Mouse (Mus musculus): Measurements from ENCODE around the gene Tead2.
"Not testable (repeated sequence)": the region's sequence is repeated elsewhere in the genome, so short reads cannot be mapped to it uniquely, and the experiment has no call there.

Tead2 gene

GRCm38 (mm10) chr7:45229046-45229445 is 13.5 kb downstream of the Tead2 start:
- DNase-seq (ENCODE audit: low spot score) = no peak

- no peak for DNase-seq (ENCODE audit: low spot score)
Observed at GRCm38 (mm10) chr7:45229459-45230203, 14.1 kb downstream of the Tead2 start.

GRCm38 (mm10) chr7:45231192-45231591 is 15.6 kb downstream of the Tead2 start:
- no peak for DNase-seq (ENCODE audit: low spot score)

DNA sequence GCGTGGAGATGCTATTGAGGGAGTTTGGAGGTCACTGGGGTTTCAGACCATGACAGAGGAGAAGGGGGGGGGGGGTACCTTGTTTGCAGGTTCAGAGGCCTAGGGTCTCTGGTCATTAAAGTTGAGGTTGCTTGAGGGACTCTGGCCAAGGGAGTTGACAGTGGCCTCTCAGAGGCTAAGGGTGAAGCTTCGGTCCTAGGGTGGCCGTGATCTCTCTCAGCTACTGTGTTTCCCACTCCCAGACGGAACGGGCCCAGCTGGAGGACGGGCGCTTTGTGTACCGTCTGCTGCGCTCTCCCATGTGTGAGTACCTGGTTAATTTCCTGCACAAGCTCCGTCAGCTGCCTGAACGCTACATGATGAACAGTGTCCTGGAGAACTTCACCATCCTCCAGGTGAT is 16.4 kb downstream of the Tead2 start:
- DNase-seq (ENCODE audit: low spot score) = no peak

- DNase-seq (ENCODE audit: low spot score) = peak; percentile 42
Observed at GRCm38 (mm10) chr7:45232716-45233465, 17.3 kb downstream of the Tead2 start.

DNA sequence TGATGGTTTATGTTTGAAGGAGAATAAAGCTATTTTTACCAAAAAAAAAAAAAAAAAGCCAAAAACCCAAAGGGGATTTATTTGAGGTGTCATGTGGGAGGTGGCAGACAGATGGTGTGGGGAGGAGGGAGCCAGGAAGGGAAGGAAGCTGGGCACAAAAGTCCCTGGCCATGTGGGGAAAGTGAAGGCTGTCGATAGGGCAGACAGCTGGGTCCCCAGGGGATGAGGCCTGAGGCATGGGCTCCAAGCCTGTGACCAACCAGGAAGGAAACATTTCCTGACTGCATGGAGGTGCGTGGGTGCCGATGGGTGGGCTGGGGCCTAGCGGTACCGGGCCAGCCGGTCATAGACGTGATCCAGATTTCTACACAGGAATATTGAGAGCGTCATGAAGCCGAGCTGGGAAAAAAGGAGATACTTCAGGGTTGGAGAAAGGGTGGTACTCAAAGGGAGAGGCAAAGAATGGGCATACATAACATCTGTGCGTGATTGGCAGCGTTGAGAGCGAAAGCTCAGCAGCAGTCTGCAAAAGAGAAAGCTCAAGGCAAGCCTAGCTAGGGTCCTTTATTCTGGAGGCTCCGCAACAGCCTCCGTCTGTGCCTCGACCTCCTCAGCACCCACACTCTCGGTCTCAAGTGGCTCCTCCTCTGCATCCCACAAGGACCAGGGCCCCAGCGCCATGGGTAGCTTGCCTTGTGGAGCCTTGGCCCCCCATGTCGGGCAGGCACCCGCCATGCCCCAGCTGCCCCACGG is 18.2 kb downstream of the Tead2 start:
- peak; percentile 58 for DNase-seq (ENCODE audit: low spot score)

DNA sequence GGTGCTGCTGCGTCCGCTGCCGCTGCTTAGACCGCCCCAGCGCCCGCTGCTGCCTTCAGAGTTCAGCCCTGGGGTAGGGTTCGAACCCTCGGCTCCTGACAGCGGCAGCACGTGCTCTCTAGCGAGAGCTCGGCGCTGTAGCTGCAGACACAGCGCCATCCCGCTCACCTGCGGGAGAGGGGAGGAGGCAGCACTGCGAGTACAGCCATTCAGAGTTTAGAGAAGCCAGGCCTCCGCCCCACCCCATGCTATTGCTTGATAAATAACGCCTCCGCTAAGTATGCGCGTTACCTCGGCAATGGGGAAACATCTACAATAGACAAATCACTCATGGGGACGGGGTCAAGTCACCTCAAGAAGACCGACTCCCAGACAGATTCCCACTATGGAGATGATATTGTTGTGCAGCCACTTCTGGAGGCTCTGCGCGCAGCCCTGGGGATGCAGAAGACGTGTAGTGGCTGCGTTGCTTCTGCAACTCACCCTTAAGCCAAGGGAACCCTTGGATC is 18.8 kb downstream of the Tead2 start:
- DNase-seq (ENCODE audit: low spot score) = no peak

GRCm38 (mm10) chr7:45234922-45235571 is 19.5 kb downstream of the Tead2 start:
- DNase-seq (ENCODE audit: low spot score) = no peak

DNA sequence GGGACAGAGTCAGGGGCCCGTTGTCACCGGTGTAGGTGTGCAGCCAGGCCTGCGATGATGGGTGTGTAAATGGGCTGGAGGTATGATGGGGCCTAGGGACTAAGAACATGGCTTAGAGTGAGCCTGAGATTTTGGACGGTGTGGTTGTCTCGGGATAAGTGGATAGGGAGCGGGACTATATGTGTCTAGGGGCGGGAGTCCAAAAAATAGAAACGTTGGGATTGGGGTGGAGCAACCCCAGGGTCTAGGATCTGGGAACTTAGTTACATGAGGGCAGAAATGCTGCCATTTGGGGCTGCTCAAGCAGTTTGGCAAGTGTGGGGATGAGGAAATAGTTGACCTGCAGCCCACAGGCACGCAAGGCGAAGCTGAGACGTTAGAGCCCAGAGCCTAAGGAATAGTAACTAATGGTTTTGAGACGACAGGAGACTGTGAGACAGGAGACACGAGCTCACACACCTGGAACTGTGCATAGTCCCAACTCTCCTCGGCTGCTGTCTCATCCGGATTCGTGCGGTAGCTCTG is 20.2 kb downstream of the Tead2 start:
- no peak for DNase-seq (ENCODE audit: low spot score)

DNA sequence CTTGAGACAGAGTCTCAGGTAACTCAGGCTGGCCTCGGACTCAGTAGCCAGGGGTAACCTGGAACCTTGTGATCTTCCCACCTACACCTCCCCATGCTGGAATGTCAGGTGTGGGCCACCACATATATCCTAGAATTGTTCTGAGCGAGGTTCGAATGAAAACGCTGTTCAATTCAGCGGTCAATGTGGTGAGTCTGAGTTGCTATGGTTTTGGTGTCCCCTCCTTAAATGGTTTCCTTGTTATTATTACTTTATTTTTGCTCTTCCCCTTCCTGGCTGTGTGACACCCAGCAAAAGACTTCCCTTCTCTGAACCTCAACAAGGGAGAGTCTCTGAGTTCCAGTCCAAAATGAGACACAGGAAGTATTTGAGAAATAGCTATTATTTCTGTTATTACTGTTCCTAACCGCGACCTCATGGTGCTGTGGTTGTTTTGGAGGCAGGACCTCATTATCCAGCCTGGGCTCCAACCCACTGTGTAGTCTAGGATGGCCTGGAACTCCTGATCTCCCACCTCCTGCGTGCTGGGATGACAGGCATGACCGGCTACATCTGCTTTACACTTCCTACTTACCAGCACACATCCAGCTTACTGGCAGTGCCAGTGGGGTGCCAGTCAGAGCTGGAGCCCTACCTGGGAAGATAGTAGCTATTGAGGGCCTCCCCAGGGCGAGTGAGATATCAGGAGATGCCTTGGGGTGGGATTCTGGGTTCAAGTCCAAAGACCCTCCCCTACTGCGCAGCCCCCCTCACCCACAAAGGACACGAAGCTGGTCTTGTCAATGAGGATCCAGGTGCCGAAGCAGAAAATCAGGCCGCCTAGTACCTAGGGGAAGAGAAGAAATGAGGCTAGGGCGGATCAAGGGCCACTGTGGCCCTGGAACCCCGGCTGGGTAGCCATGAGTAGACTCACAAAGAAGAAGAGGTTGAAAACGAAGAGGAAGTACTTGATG is 22.5 kb downstream of the Tead2 start:
- DNase-seq (ENCODE audit: low spot score) = no peak

- DNase-seq (ENCODE audit: low spot score) = no peak
Observed at GRCm38 (mm10) chr7:45238723-45239496, 23.4 kb downstream of the Tead2 start, which contains the start of gene Cd37. Gene Cd37, minus strand, starts transcription at chr7:45239115.

GRCm38 (mm10) chr7:45240109-45240508 is 24.6 kb downstream of the Tead2 start:
- DNase-seq (ENCODE audit: low spot score) = no peak

DNA sequence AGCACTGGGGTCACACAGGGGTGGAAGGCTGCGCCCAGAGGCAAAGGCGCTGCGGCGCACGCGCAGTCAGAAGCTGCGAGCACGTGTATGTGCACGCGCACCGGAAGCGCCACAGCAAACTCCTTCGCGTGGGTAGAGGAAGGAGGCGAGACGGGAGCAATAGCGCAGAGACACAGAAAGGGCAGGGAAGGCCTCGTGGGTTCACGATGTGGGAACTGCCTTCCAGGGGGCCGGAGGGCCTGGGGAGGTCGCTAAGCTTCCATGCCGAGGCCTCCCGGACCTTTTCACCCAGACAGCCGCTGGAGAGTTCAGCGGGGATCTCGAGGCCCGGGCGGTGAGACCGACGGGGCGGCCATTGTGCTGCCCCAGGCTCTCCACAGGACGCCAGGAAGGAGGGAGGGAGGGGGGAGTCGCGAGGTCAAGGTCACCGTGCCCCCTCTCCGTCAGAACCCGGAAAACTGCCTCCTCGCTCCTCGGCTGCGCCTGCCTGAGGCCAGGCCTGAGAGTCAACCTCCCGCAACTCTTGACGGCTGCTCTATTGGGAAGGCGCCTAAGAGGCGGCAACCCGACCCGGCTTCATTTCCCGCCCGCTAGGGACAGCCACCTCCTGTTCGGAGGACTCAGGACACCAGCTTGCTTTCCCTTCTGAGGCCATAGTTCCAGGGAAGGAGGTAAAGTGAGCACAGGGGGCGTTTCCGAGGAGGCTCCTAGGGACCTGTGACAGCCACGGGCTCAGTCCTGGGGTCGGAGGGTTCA is 25.3 kb downstream of the Tead2 start, which contains the start of gene Slc6a16:
Gene Slc6a16 (plus strand): TSS at position 453 of the 756 bp plus-strand sequence.
- peak; percentile 62 for DNase-seq (ENCODE audit: low spot score)

DNA sequence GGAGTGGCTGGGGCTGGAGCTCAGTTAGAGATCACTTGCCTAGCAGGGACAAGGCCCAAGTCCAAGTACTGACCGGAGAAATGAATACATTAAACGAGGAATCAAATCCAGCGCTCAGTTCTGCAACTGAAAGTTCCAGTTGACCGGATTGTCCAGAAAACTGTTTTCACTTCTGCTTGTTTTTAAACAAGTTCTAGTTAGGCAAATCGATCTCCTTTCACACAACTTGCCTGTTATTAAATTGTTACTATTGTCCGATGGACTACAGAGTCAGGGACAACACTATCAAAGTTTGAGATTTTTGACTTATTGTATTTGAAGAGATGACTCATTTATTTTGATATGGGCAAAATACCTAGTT is 25.8 kb downstream of the Tead2 start:
- DNase-seq (ENCODE audit: low spot score) = no peak

GRCm38 (mm10) chr7:45247666-45248065 is 32.1 kb downstream of the Tead2 start:
- DNase-seq (ENCODE audit: low spot score) = no peak

GRCm38 (mm10) chr7:45253806-45254205 is 38.3 kb downstream of the Tead2 start:
- no peak for DNase-seq (ENCODE audit: low spot score)

DNA sequence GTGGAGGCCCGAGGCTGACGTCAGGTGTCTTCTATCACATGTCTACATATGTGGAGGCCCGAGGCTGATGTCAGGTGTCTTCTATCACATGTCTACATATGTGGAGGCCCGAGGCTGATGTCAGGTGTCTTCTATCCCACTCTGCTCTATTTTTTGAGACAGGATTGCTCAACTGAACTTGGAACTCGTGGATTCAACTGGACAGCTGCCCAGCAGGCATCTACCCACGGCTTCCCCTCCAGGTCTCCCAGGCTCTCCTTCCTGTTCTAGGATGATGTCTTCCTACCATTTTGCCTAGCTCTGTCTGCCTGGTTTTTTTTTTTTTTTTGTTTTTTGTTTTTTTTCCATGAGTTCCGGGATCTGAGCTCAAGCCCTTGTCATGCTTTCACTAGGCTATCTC is 40.3 kb downstream of the Tead2 start:
- not testable (repeated sequence) for DNase-seq (ENCODE audit: low spot score)

GRCm38 (mm10) chr7:45257063-45257840 is 41.7 kb downstream of the Tead2 start:
- DNase-seq (ENCODE audit: low spot score) = no peak
